Mouse (Mus musculus): ENCODE measurements around the gene Klf12. TPM values are rescaled to one million over a fixed set of nuclear protein-coding genes. Genes with fewer than 3 reads are reported as not detected.
A peak's percentile ranks its signal among the peaks of the same experiment; 100 is the strongest.
"Not testable (repeated sequence)": the region's sequence is repeated elsewhere in the genome, so short reads cannot be mapped to it uniquely, and the experiment has no call there.

The Klf12 gene
- polyA plus RNA-seq, 1 experiment from 2014 or later = 14.8 TPM

- not testable (repeated sequence) for H3K4me2 ChIP-seq (ENCODE audit: low read length); H3K36me3 ChIP-seq (ENCODE audit: control insufficient read depth, insufficient read depth, low read length); H3K27ac ChIP-seq (ENCODE audit: low read depth); H3K27me3 ChIP-seq (replicated peaks; ENCODE audit: control insufficient read depth, insufficient read depth, low read length); ATAC-seq (replicated peaks; ENCODE audit: low FRiP score, low TSS enrichment, low read depth); H3K9ac ChIP-seq (ENCODE audit: low read length); H3K9me3 ChIP-seq (ENCODE audit: control insufficient read depth, low read length); H3K4me3 ChIP-seq (ENCODE audit: low read depth, low read length)
- 0 out of 2 replicates have a peak, but pooled peaks cover 10% of the 10 kb centered on the region for H3K4me1 ChIP-seq (replicated peaks; ENCODE audit: control insufficient read depth, insufficient read depth, low read length)
- peak; percentile 16 for DNase-seq (ENCODE audit: low spot score)
Observed at GRCm38 (mm10) chr14:99854467-99854807, 430.0 kb downstream of the Klf12 start.

- not testable (repeated sequence) for H3K27me3 ChIP-seq (replicated peaks; ENCODE audit: control insufficient read depth, insufficient read depth, low read length); ATAC-seq (replicated peaks; ENCODE audit: low FRiP score, low TSS enrichment, low read depth)
- WGBS = 31% methylated on average over 4 of the region's 4 CpGs
Observed at GRCm38 (mm10) chr14:99853769-99854466, 430.6 kb downstream of the Klf12 start.

GRCm38 (mm10) chr14:99850350-99850749 lies 434.1 kb downstream of the Klf12 start:
- Histone ChIP-seq H3K9ac (ENCODE audit: low read length) (no peak overlapping the region), H3K27ac (ENCODE audit: low read depth) (peak overlapping the region; percentile 54; the same call in 1 of the 2 replicates), H3K9me3 (ENCODE audit: control insufficient read depth, low read length) (no peaks in the 10 kb centered on the region), H3K4me2 (ENCODE audit: low read length) (no peak overlapping the region), H3K36me3 (ENCODE audit: control insufficient read depth, insufficient read depth, low read length) (no peaks in the 10 kb centered on the region), H3K27me3 (replicated peaks; ENCODE audit: control insufficient read depth, insufficient read depth, low read length) (no peaks in the 10 kb centered on the region), H3K4me1 (replicated peaks; ENCODE audit: control insufficient read depth, insufficient read depth, low read length) (0 out of 2 replicates have a peak, but pooled peaks cover 7% of the 10 kb centered on the region), H3K4me3 (ENCODE audit: low read depth, low read length) (no peak overlapping the region)
- WGBS = 76% methylated on average over 10 of the region's 10 CpGs
- peak; percentile 10 for DNase-seq (ENCODE audit: low spot score)
- no peak for ATAC-seq (replicated peaks; ENCODE audit: low FRiP score, low TSS enrichment, low read depth)

More at GRCm38 (mm10) chr14:99853769-99854466, 430.6 kb downstream of the Klf12 start:
- not testable (repeated sequence) for H3K9me3 ChIP-seq (ENCODE audit: control insufficient read depth, low read length); H3K9ac ChIP-seq (ENCODE audit: low read length); H3K36me3 ChIP-seq (ENCODE audit: control insufficient read depth, insufficient read depth, low read length); H3K4me3 ChIP-seq (ENCODE audit: low read depth, low read length); H3K27ac ChIP-seq (ENCODE audit: low read depth); H3K4me2 ChIP-seq (ENCODE audit: low read length)
- 0 out of 2 replicates have a peak, but pooled peaks cover 10% of the 10 kb centered on the region for H3K4me1 ChIP-seq (replicated peaks; ENCODE audit: control insufficient read depth, insufficient read depth, low read length)
- peak; percentile 50 for DNase-seq (ENCODE audit: low spot score)

- Histone ChIP-seq H3K9me3 (ENCODE audit: control insufficient read depth, low read length) (no peaks in the 10 kb centered on the region), H3K9ac (ENCODE audit: low read length) (no peak overlapping the region), H3K27ac (ENCODE audit: low read depth) (no peak overlapping the region), H3K4me1 (replicated peaks; ENCODE audit: control insufficient read depth, insufficient read depth, low read length) (0 out of 2 replicates have a peak, but pooled peaks cover under 1% of the 10 kb centered on the region), H3K4me3 (ENCODE audit: low read depth, low read length) (no peak overlapping the region), H3K36me3 (ENCODE audit: control insufficient read depth, insufficient read depth, low read length) (no peaks in the 10 kb centered on the region), H3K27me3 (replicated peaks; ENCODE audit: control insufficient read depth, insufficient read depth, low read length) (no peaks in the 10 kb centered on the region), H3K4me2 (ENCODE audit: low read length) (no peak overlapping the region)
- 87% methylated on average over 2 of the region's 2 CpGs for WGBS
- peak; percentile 21 for DNase-seq (ENCODE audit: low spot score)
- no peak for ATAC-seq (replicated peaks; ENCODE audit: low FRiP score, low TSS enrichment, low read depth)
Observed at GRCm38 (mm10) chr14:99847502-99847901, 437.0 kb downstream of the Klf12 start.

- no peak overlapping the region for H3K4me3 ChIP-seq (ENCODE audit: low read depth, low read length)
- no peaks in the 10 kb centered on the region for H3K9me3 ChIP-seq (ENCODE audit: control insufficient read depth, low read length)
- H3K27ac ChIP-seq (ENCODE audit: low read depth) = no peak overlapping the region
- H3K36me3 ChIP-seq (ENCODE audit: control insufficient read depth, insufficient read depth, low read length) = no peaks in the 10 kb centered on the region
- H3K4me2 ChIP-seq (ENCODE audit: low read length) = no peak overlapping the region
- H3K9ac ChIP-seq (ENCODE audit: low read length) = no peak overlapping the region
- H3K27me3 ChIP-seq (replicated peaks; ENCODE audit: control insufficient read depth, insufficient read depth, low read length) = no peaks in the 10 kb centered on the region
- 40% methylated on average over 1 of the region's 1 CpGs for WGBS
- ATAC-seq (replicated peaks; ENCODE audit: low FRiP score, low TSS enrichment, low read depth) (no peak), DNase-seq (ENCODE audit: low spot score) (no peak)
- no peaks in the 10 kb centered on the region for H3K4me1 ChIP-seq (replicated peaks; ENCODE audit: control insufficient read depth, insufficient read depth, low read length)
Observed at GRCm38 (mm10) chr14:99826713-99827112, 457.8 kb downstream of the Klf12 start.
